Mouse (Mus musculus): Measurements from ENCODE around the gene Ttc33. TPM values are rescaled to one million over a fixed set of nuclear protein-coding genes. Genes with fewer than 3 reads are reported as not detected.
A peak's percentile ranks its signal among the peaks of the same experiment; 100 is the strongest.
"Not testable (repeated sequence)": the region's sequence is repeated elsewhere in the genome, so short reads cannot be mapped to it uniquely, and the experiment has no call there.

Ttc33 gene
- total and polyA plus RNA-seq, 2 experiments from 2014 or later = 35.9 to 51.0 TPM

DNA sequence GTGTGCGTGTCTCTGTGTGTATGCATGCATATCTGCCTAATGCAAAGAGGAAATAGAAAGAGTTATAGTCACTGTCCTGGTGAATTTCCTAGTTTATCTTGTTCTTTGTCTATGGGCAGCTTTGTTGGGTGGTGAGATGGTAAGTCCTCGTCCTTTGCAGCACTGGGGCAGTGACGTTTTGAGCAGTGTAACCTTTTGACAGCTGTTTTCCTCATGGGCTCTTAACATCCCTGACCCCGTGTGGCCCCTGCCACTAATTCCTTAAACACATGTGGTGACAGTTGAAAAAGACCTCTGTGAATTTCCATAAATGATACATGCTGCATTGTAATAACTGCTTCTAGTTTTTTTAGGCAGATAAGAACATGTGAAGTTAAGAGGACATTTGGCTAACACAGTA, 11.4 kb downstream of the Ttc33 start:
- TF ChIP-seq CTCF (IDR thresholded peaks at IDR 0.05) = no peak
- no peak for ATAC-seq (ENCODE audit: low FRiP score)
- no peak for DNase-seq (ENCODE audit: low spot score)
- Histone ChIP-seq H3K4me2 (ENCODE audit: low read depth, low read length, poor library complexity, severe bottlenecking) (no peak overlapping the region), H3K36me3 (ENCODE audit: insufficient read depth, low read length) (peaks cover 6% of the 10 kb centered on the region; the same call in 1 of the 2 replicates), H3K9me3 (ENCODE audit: low read length) (no peaks in the 10 kb centered on the region), H3K4me1 (ENCODE audit: insufficient read depth, low read length) (no peaks in the 10 kb centered on the region), H3K9ac (replicated peaks; ENCODE audit: low read length, poor library complexity, severe bottlenecking) (no peak overlapping the region), H3K27me3 (ENCODE audit: insufficient read depth, low read length) (no peaks in the 10 kb centered on the region), H3K4me3 (ENCODE audit: low read depth, low read length) (no peak overlapping the region), H3K27ac (ENCODE audit: low read depth, low read length) (no peak overlapping the region)
- WGBS = 74% methylated on average over 4 of the region's 4 CpGs

DNA sequence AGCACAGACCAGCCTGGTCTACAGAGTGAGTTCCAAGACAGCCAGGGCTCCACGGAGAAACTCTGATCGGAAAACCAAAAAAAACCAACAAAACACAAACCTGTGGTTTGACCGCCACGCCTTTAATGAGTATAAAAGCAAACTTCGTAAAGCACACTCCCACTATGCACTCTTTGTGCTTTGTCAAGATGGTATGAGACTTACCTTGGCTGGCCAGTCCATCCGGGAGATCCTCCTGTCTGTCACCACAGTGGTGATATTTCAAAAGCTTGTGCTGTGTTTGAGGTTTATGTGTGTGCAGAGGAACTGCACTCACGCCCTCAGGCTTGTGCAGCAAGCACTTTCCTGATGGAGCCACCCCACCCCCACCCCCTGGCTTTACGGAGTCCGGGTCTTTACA, 19.9 kb downstream of the Ttc33 start:
- no peak for DNase-seq (ENCODE audit: low spot score)
- Histone ChIP-seq H3K4me1 (ENCODE audit: insufficient read depth, low read length) (no peaks in the 10 kb centered on the region), H3K36me3 (ENCODE audit: insufficient read depth, low read length) (peaks cover 3% of the 10 kb centered on the region; the same call in 1 of the 2 replicates), H3K27ac (ENCODE audit: low read depth, low read length) (no peak overlapping the region), H3K4me2 (ENCODE audit: low read depth, low read length, poor library complexity, severe bottlenecking) (no peak overlapping the region), H3K27me3 (ENCODE audit: insufficient read depth, low read length) (no peaks in the 10 kb centered on the region), H3K4me3 (ENCODE audit: low read depth, low read length) (no peak overlapping the region), H3K9ac (replicated peaks; ENCODE audit: low read length, poor library complexity, severe bottlenecking) (no peak overlapping the region), H3K9me3 (ENCODE audit: low read length) (no peaks in the 10 kb centered on the region)
- TF ChIP-seq CTCF (IDR thresholded peaks at IDR 0.05) = no peak
- no peak for ATAC-seq (ENCODE audit: low FRiP score)
- WGBS = 95% methylated on average over 9 of the region's 9 CpGs

DNA sequence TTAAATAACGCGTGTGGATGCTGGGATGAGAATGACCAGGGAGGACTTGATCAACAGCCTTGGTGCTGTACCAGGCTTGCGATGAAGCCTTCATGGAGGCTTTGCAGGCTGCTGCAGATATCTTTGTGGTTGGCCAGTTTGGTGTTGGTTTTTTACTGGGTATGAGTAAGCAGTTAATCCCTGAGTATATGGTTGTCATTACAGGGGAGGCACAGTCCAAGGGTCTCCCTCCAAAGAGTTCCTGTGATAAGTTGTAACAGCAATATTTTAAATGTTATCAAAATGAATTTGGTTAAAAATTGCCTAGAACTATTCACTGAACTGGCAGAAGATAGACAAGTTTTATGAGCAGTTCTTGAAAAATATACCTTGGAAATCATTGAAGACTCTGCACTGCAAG, 23.8 kb downstream of the Ttc33 start:
- no peak for ATAC-seq (ENCODE audit: low FRiP score)
- no peak for DNase-seq (ENCODE audit: low spot score)
- no peak for TF ChIP-seq CTCF (IDR thresholded peaks at IDR 0.05)
- Histone ChIP-seq H3K27me3 (ENCODE audit: insufficient read depth, low read length) (no peaks in the 10 kb centered on the region), H3K36me3 (ENCODE audit: insufficient read depth, low read length) (peaks cover 16% of the 10 kb centered on the region), H3K4me2 (ENCODE audit: low read depth, low read length, poor library complexity, severe bottlenecking) (no peak overlapping the region), H3K4me3 (ENCODE audit: low read depth, low read length) (no peak overlapping the region), H3K27ac (ENCODE audit: low read depth, low read length) (no peak overlapping the region), H3K9ac (replicated peaks; ENCODE audit: low read length, poor library complexity, severe bottlenecking) (no peak overlapping the region), H3K4me1 (ENCODE audit: insufficient read depth, low read length) (no peaks in the 10 kb centered on the region), H3K9me3 (ENCODE audit: low read length) (no peaks in the 10 kb centered on the region)
- WGBS = 94% methylated on average over 3 of the region's 3 CpGs

DNA sequence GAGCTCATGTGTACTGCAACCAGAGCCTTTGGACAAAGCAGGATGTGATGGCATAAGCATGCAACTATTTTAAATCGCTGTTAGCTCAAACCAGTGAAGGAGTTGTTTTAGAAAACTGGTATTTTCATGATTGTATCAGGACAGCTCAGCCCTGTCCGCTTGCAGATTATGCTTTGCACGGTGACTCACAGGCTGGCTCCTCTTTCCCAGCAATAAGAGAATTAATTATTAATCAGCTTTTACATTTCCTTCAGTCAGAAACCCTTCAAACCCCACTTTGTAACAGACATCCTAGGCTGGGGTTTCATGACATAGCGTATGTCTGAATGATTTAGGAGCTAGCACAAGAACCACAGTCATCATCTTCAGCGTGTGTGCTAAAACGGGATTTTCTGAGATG, 35.2 kb downstream of the Ttc33 start:
- DNase-seq (ENCODE audit: low spot score) = no peak
- Histone ChIP-seq H3K27ac (ENCODE audit: low read depth, low read length) (no peak overlapping the region), H3K9me3 (ENCODE audit: low read length) (no peaks in the 10 kb centered on the region), H3K9ac (replicated peaks; ENCODE audit: low read length, poor library complexity, severe bottlenecking) (no peak overlapping the region), H3K4me1 (ENCODE audit: insufficient read depth, low read length) (no peaks in the 10 kb centered on the region), H3K4me2 (ENCODE audit: low read depth, low read length, poor library complexity, severe bottlenecking) (no peak overlapping the region), H3K36me3 (ENCODE audit: insufficient read depth, low read length) (peaks cover 3% of the 10 kb centered on the region; the same call in 1 of the 2 replicates), H3K4me3 (ENCODE audit: low read depth, low read length) (no peak overlapping the region), H3K27me3 (ENCODE audit: insufficient read depth, low read length) (no peaks in the 10 kb centered on the region)
- ATAC-seq (ENCODE audit: low FRiP score) = 0 out of 2 replicates have a peak, but pooled peaks have one; percentile 16
- 79% methylated on average over 6 of the region's 6 CpGs for WGBS
- no peak for TF ChIP-seq CTCF (IDR thresholded peaks at IDR 0.05)

DNA sequence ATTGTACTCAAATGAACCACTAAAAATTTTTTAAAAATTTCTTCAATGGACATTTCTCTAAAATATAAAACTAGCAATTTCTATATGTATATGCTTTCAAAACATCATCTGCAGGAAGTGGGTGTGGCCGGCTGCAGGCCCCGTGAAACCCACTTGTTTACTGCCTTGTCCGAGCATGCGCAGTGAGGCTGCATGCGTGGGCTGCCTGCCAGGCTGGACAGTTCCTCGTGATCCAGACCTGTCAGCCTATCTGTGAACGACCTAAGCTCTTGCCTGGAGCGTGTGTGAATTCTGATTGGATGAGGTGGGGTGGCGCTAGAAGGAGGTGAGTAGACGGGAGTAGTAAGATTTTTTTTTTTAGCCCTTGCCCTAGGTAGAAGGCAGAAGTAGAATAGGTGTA, 45.4 kb downstream of the Ttc33 start:
- 91% methylated on average over 10 of the region's 10 CpGs for WGBS
- H3K4me1 ChIP-seq (ENCODE audit: insufficient read depth, low read length); ATAC-seq (ENCODE audit: low FRiP score): not testable (repeated sequence)

DNA sequence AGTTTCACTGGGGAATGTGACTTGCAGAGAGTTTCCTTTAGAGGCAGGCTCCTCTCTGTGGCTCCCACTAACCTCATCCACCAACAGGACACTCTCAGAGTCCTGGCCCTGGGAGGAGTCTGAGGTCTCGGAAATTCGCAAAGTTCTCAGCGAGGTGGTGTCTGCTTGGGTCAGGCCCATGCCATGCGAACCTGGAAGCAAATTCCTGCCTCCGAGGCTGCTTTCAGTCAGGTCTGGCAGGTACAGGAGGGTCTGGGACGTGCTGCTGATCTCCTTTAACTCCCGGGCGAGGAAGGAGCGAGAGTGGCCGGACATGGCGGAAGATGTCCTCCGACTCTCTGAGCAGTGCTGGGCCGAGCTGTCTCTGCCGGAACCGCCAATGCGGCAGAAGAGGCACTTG, 49.3 kb downstream of the Ttc33 start:
- TF ChIP-seq CTCF (IDR thresholded peaks at IDR 0.05) = no peak
- H3K27me3 ChIP-seq (ENCODE audit: insufficient read depth, low read length) = no peaks in the 10 kb centered on the region
- DNase-seq (ENCODE audit: low spot score) = no peak
- 93% methylated on average over 16 of the region's 16 CpGs for WGBS
- no peaks in the 10 kb centered on the region for H3K9me3 ChIP-seq (ENCODE audit: low read length)
- no peaks in the 10 kb centered on the region for H3K4me1 ChIP-seq (ENCODE audit: insufficient read depth, low read length)
- no peak overlapping the region for H3K4me2 ChIP-seq (ENCODE audit: low read depth, low read length, poor library complexity, severe bottlenecking)
- no peak overlapping the region for H3K9ac ChIP-seq (replicated peaks; ENCODE audit: low read length, poor library complexity, severe bottlenecking)
- H3K4me3 ChIP-seq (ENCODE audit: low read depth, low read length) = no peak overlapping the region
- no peak for ATAC-seq (ENCODE audit: low FRiP score)
- no peak overlapping the region for H3K27ac ChIP-seq (ENCODE audit: low read depth, low read length)
- H3K36me3 ChIP-seq (ENCODE audit: insufficient read depth, low read length) = no peaks in the 10 kb centered on the region

More for the DNA sequence above, 45.4 kb downstream of the Ttc33 start:
- not testable (repeated sequence) for H3K9ac ChIP-seq (replicated peaks; ENCODE audit: low read length, poor library complexity, severe bottlenecking); DNase-seq (ENCODE audit: low spot score); H3K36me3 ChIP-seq (ENCODE audit: insufficient read depth, low read length); H3K4me2 ChIP-seq (ENCODE audit: low read depth, low read length, poor library complexity, severe bottlenecking); H3K4me3 ChIP-seq (ENCODE audit: low read depth, low read length); H3K9me3 ChIP-seq (ENCODE audit: low read length); H3K27me3 ChIP-seq (ENCODE audit: insufficient read depth, low read length); H3K27ac ChIP-seq (ENCODE audit: low read depth, low read length)

Measured in midbrain, postnatal 0 days (tissue).